Mouse (Mus musculus) hindlimb bud, embryonic 11.5 days (tissue): ENCODE data around the gene Cers1.

Experiments used
- DNase-seq: peaks from one replicate; pipeline ENCODE4 v3.0.0-alpha.2; 2012; ENCODE audit warnings: low read depth, low spot score; ENCODE audit errors: extremely low spot score

Gene Cers1

GRCm38 (mm10) chr8:70351035-70351999, 35.7 kb downstream of the Cers1 start:
- no peak for DNase-seq

- DNase-seq, result no peak
Observed at GRCm38 (mm10) chr8:70352000-70352384, 36.4 kb downstream of the Cers1 start.

GRCm38 (mm10) chr8:70352657-70353151, 37.1 kb downstream of the Cers1 start:
- DNase-seq, result no peak

- DNase-seq, result peak; percentile 93
Observed at GRCm38 (mm10) chr8:70353194-70353817, 37.7 kb downstream of the Cers1 start, which contains the start of gene Upf1. Upf1 (minus strand) TSS chr8:70353278.

- DNase-seq, result no peak
Observed at GRCm38 (mm10) chr8:70354004-70354403, 38.4 kb downstream of the Cers1 start.

DNA sequence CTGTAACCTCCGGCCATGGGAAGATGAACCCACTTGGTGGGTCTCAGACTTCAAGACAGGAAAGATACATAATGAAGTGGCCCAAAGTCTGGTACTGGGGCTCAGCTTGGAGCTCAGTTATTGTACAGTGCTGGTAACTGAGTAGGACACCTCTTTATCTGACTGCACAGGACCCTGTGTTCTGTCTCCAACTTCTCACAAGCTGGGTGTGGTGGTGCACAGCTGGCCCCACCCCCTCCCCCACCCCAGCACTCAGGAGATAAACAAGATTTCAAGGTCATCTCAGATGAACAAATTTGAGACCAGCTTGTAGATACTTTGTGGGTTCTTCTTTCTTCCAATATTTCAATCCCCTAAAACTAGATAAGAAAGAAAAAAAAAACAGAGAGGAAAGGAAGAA, 40.5 kb downstream of the Cers1 start:
- DNase-seq, result no peak

GRCm38 (mm10) chr8:70359411-70359810, 43.8 kb downstream of the Cers1 start:
- DNase-seq, result no peak

DNA sequence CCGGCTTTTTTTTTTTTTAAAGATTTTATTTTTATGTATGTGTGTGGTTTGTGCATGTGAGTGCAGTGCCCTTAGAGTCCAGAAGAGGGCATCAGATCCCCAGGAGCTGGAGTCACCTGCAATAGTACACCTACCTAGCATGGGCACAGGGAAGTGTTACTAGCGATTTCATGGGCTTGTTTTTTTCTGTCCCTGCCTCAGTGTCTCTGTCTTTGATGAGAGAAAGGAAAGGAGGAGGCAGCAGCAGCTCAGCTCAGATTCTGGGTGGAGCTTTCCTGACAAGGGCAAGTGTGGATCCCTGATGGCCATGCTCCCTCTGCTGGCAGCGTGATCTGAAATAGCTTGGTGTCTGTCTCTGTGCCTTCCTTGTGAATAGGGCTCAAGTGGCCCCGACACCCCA, 45.2 kb downstream of the Cers1 start:
- DNase-seq, result no peak

- DNase-seq, result no peak
Observed at GRCm38 (mm10) chr8:70361484-70362032, 46.0 kb downstream of the Cers1 start.

GRCm38 (mm10) chr8:70364066-70364465, 48.5 kb downstream of the Cers1 start:
- no peak for DNase-seq

GRCm38 (mm10) chr8:70366588-70366987, 51.0 kb downstream of the Cers1 start:
- no peak for DNase-seq

GRCm38 (mm10) chr8:70370476-70370875, 54.9 kb downstream of the Cers1 start:
- DNase-seq, result no peak

DNA sequence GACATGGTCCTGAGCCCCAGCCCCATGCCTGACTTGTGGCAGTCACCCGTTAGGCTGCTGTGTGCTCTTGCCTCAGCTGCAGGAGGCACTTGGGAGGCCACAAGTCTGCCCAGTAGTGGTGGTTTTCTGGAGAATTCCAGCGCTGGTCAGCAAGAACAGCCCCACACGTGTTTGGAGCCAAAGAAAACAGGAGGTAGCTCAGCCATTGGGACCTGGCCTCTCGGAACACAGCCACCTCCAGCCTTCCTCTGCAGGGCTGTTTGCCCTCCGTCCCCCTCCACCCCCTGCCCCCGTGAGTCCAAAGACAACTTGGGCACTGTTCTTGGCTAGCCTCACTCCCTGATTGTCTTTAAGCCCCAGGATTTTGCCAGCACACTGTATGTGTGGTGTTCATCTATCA, 56.4 kb downstream of the Cers1 start:
- DNase-seq, result no peak

GRCm38 (mm10) chr8:70373397-70374317, 58.1 kb downstream of the Cers1 start, which contains the start of gene Comp:
Comp (plus strand) TSS chr8:70373558.
- DNase-seq, result no peak

DNA sequence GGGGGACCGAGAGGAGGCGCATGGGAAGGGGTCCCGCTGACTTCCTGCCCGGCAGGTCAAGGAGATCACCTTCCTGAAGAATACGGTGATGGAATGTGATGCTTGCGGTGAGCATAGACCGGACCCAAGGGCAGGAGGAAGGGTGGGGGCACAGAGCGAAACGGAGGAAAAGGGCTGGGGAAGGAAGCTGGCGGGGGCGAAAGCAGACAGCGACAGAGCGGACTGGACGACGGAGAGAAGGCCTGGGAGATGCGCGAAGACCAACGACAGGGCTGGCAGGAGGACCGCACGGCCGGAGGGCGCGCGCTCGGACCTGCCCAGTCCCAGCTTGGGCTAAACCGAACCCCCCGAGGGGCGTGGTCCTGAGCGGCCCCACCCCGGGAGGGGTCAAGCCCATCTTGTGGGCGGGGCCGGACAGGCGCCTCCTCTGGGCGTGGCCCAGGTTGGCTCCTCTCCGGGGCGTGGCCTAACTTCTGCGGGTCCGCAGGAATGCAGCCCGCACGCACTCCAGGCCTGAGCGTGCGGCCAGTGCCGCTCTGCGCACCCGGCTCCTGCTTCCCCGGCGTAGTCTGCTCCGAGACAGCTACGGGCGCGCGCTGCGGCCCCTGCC, 58.8 kb downstream of the Cers1 start:
- no peak for DNase-seq

- DNase-seq, result no peak
Observed at GRCm38 (mm10) chr8:70375212-70375859, 59.8 kb downstream of the Cers1 start.

DNA sequence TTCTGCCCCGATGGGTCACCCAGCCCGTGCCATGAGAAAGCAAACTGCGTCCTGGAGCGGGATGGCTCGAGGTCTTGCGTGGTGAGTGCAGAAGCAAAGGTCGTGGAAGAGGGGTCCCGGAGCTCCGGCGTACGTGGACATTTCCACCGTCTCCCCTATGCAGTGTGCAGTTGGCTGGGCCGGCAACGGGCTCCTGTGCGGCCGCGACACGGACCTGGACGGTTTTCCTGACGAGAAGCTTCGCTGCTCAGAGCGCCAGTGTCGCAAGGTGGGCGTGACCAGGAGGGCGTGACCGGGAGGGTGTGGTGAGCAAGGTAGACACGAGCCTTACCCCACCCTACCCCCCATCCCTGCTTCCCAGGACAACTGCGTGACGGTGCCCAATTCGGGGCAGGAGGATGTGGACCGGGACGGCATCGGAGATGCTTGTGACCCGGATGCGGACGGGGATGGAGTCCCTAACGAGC, 60.7 kb downstream of the Cers1 start:
- DNase-seq, result no peak

GRCm38 (mm10) chr8:70377049-70377448, 61.5 kb downstream of the Cers1 start:
- DNase-seq, result no peak

- DNase-seq, result no peak
Observed at GRCm38 (mm10) chr8:70380069-70380468, 64.5 kb downstream of the Cers1 start.
